Mouse (Mus musculus) kidney, postnatal 25 days (tissue): ENCODE measurements at regions not wholly inside any gene's neighbourhood (a gene's known extent, or its start where the extent isn't known, plus 50 kb on each side); places are given as distances from the start of the nearest gene placed in this dataset.

Experiments used
- DNase-seq, 2 experiments: peaks; one replicate each; pipeline ENCODE4 v3.0.0; 2021; ENCODE audit warnings: mixed read lengths in 2 of 2

- DNase-seq: no peak
Measured at GRCm38 (mm10) chr11:64134571-64135307, 55.5 kb upstream of the Cox10 start.
